Comparison of ENCODE assay signal across 8 mouse cellular contexts in the genomic region with DNA sequence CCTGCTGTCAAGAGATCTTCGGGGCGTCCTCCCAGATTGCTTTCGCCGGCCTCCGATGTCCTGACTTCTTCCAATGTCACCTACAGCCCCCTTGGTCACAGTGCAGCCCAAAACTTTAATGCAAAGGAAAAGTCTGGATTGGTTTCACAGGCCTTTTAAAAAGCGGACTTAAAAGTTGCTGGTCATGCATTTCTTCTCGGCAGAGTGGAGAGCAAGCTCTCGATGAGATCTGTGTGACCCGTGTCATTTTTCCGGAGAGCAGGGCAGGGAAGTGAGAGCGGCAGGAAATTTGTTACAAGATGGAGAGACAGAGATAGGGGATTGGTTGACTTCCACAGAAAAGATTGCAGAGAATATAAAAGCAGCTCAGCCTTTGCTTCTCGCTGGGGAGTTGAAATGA. TPM values are rescaled to one million over a fixed set of nuclear protein-coding genes. Genes with fewer than 3 reads are reported as not detected.
A peak's percentile ranks its signal among the peaks of the same experiment; 100 is the strongest.
DNase-seq lines count a peak whose midpoint lies in the region; ATAC-seq and TF ChIP-seq lines count a peak whose summit lies in the region.

No protein-coding gene starts in this region.

- H3K4me3 ChIP-seq in spleen, adult 2 months (ENCODE audit: extremely low read depth, insufficient read depth, insufficient read length): peak overlapping the region; percentile 98
- peak overlapping the region; percentile 92 for H3K4me3 ChIP-seq in embryonic facial prominence, embryonic 13.5 days
- H3K4me3 ChIP-seq in hindbrain, embryonic 13.5 days: peak overlapping the region; percentile 89
- peak overlapping the region; percentile 87 to 88 for H3K4me3 ChIP-seq in liver, embryonic 14.5 days (ENCODE audit: insufficient read depth in 1 of 2, low read depth in 2 of 2, low read length in 2 of 2)
- H3K4me3 ChIP-seq in olfactory bulb, adult 2 months (ENCODE audit: insufficient read depth, low read depth, low read length): peak overlapping the region; percentile 87

- no peak for DNase-seq in spleen, adult 2 months (ENCODE audit: low read depth in 1 of 2, low spot score in 2 of 2)
- DNase-seq in spleen, postnatal 4 days (ENCODE audit: low spot score in 2 of 2): no peak
- DNase-seq in liver, embryonic 14.5 days (ENCODE audit: low read depth in 3 of 3, low spot score in 3 of 3): peak in 1 of 3 experiments; percentile 26
- no peak for DNase-seq in left cerebral cortex, postnatal 4 days
- DNase-seq in spleen, adult 18-20 months: no peak

- intact Hi-C loops in left cerebral cortex, postnatal 4 days (cut with DNase I): loop anchor here (2.0 to 5.0 kb wide), 2 partner anchors 98 to 223 kb away; no protein-coding TSS in a partner anchor

- no peaks in the 10 kb centered on the region for H3K9me3 ChIP-seq in embryonic facial prominence, embryonic 13.5 days
- no peaks in the 10 kb centered on the region for H3K9me3 ChIP-seq in hindbrain, embryonic 13.5 days
- H3K9me3 ChIP-seq in liver, embryonic 14.5 days (ENCODE audit: control insufficient read depth, low read length): no peaks in the 10 kb centered on the region

- peak overlapping the region; percentile 96 for H3K9ac ChIP-seq in embryonic facial prominence, embryonic 13.5 days
- peak overlapping the region; percentile 93 for H3K9ac ChIP-seq in hindbrain, embryonic 13.5 days
- peak overlapping the region; percentile 91 for H3K9ac ChIP-seq in liver, embryonic 14.5 days (replicated peaks)

- H3K27me3 ChIP-seq in spleen, adult 2 months (ENCODE audit: control insufficient read depth, insufficient read depth, low read length): no peaks in the 10 kb centered on the region
- H3K27me3 ChIP-seq in embryonic facial prominence, embryonic 13.5 days: no peaks in the 10 kb centered on the region
- H3K27me3 ChIP-seq in hindbrain, embryonic 13.5 days: no peaks in the 10 kb centered on the region
- H3K27me3 ChIP-seq in liver, embryonic 14.5 days (ENCODE audit: control insufficient read depth, insufficient read depth, low read length): no peaks in the 10 kb centered on the region

- ATAC-seq in embryonic facial prominence, embryonic 13.5 days (ENCODE audit: insufficient number of reproducible peaks, insufficient read depth, low FRiP score, low TSS enrichment, low read depth): no peak
- no peak for ATAC-seq in hindbrain, embryonic 13.5 days (ENCODE audit: low FRiP score)
- ATAC-seq in liver, embryonic 14.5 days (ENCODE audit: insufficient read depth): no peak

- no peak for TF ChIP-seq CTCF in spleen, adult 2 months (IDR thresholded peaks at IDR 0.05; ENCODE audit: extremely low read depth, insufficient read depth, insufficient read length, insufficient replicate concordance)
- TF ChIP-seq CTCF in liver, embryonic 14.5 days (IDR thresholded peaks at IDR 0.05; ENCODE audit: low read depth): no peak
- TF ChIP-seq CTCF in olfactory bulb, adult 2 months (IDR thresholded peaks at IDR 0.05; ENCODE audit: insufficient read depth, low read depth, low read length): no peak

- H3K36me3 ChIP-seq in spleen, adult 2 months (ENCODE audit: control insufficient read depth, insufficient read depth, low read length): no peaks in the 10 kb centered on the region
- peaks cover 3% of the 10 kb centered on the region for H3K36me3 ChIP-seq in embryonic facial prominence, embryonic 13.5 days
- no peaks in the 10 kb centered on the region for H3K36me3 ChIP-seq in hindbrain, embryonic 13.5 days
- no peaks in the 10 kb centered on the region for H3K36me3 ChIP-seq in liver, embryonic 14.5 days (replicated peaks; ENCODE audit: control insufficient read depth, insufficient read depth, low read depth)

- H3K4me2 ChIP-seq in embryonic facial prominence, embryonic 13.5 days: peak overlapping the region; percentile 88
- peak overlapping the region; percentile 84 for H3K4me2 ChIP-seq in hindbrain, embryonic 13.5 days
- peak overlapping the region; percentile 86 for H3K4me2 ChIP-seq in liver, embryonic 14.5 days (ENCODE audit: low read depth)

- WGBS in spleen, adult 2 months: 1% methylated on average over 12 of the region's 12 CpGs
- under 1% methylated on average over 12 of the region's 12 CpGs for WGBS in embryonic facial prominence, embryonic 13.5 days
- WGBS in hindbrain, embryonic 13.5 days: under 1% methylated on average over 12 of the region's 12 CpGs
- WGBS in liver, embryonic 14.5 days (ENCODE audit: insufficient replicate concordance): 0% methylated on average over 12 of the region's 12 CpGs
- under 1% methylated on average over 12 of the region's 12 CpGs for WGBS in olfactory bulb, adult 2 months

- no peak for TF ChIP-seq EP300 in liver, embryonic 14.5 days (IDR thresholded peaks at IDR 0.05; ENCODE audit: low read depth)

- peak overlapping the region; percentile 98; the same call in 1 of the 2 replicates for H3K27ac ChIP-seq in spleen, adult 2 months (ENCODE audit: insufficient read depth, low read length)
- H3K27ac ChIP-seq in embryonic facial prominence, embryonic 13.5 days: peak overlapping the region; percentile 95
- H3K27ac ChIP-seq in hindbrain, embryonic 13.5 days: peak overlapping the region; percentile 96
- peak overlapping the region; percentile 72 for H3K27ac ChIP-seq in liver, embryonic 14.5 days
- H3K27ac ChIP-seq in olfactory bulb, adult 2 months (ENCODE audit: insufficient read depth, low read depth, low read length): no peak overlapping the region; the same call in 1 of the 2 replicates

- peaks cover 5% of the 10 kb centered on the region; the same call in 1 of the 2 replicates for H3K4me1 ChIP-seq in spleen, adult 2 months (ENCODE audit: control insufficient read depth, insufficient read depth, insufficient read length)
- peaks cover 21% of the 10 kb centered on the region for H3K4me1 ChIP-seq in embryonic facial prominence, embryonic 13.5 days
- H3K4me1 ChIP-seq in hindbrain, embryonic 13.5 days (replicated peaks): peaks cover 48% of the 10 kb centered on the region
- peaks cover 10 to 21% of the 10 kb centered on the region in 2 experiments for H3K4me1 ChIP-seq in liver, embryonic 14.5 days (replicated peaks; ENCODE audit: control insufficient read depth in 2 of 2, insufficient read depth in 2 of 2, low read length in 1 of 2)
- H3K4me1 ChIP-seq in olfactory bulb, adult 2 months (ENCODE audit: control insufficient read depth, insufficient read depth, low read length): peaks cover 3% of the 10 kb centered on the region

- TF ChIP-seq POLR2A in spleen, adult 2 months (IDR thresholded peaks at IDR 0.05; ENCODE audit: low read depth, low read length): no peak
- no peak for TF ChIP-seq POLR2A in olfactory bulb, adult 2 months (IDR thresholded peaks at IDR 0.05; ENCODE audit: insufficient read depth, low read depth, low read length)

RNA-seq across cellular contexts. Expression of a gene that starts 0.9 kb away (rescaled TPM):
- polyA plus RNA-seq in spleen, adult 2 months (2012; rRNA removed): 43.4 and 49.7 TPM in 2 replicates
- 52.5 and 53.2 TPM in 2 replicates for polyA plus RNA-seq in embryonic facial prominence, embryonic 13.5 days (2015; fragmentation: Nextera tagmentation; extraction: Ambion mirVana)
- polyA plus RNA-seq in hindbrain, embryonic 13.5 days (2015; fragmentation: Nextera tagmentation; extraction: Ambion mirVana): 19.7 and 21.7 TPM in 2 replicates
- polyA plus RNA-seq in liver, embryonic 14.5 days (2012; rRNA removed): 9.6 and 10.0 TPM in 2 replicates
- 4.8 and 6.9 TPM in 2 replicates for polyA plus RNA-seq in liver, embryonic 14.5 days (2014; fragmentation: Nextera tagmentation; extraction: Ambion mirVana)
- polyA plus RNA-seq in olfactory bulb, adult 2 months (2012; ENCODE audit: insufficient read depth, insufficient read length, low replicate concordance, missing spikeins): not detected in 2 replicates
- total RNA-seq in left cerebral cortex, postnatal 4 days (2021): 10 to 100 TPM; 51.3 to 54.4 TPM

RNA-seq across cellular contexts. Expression of a gene that starts 18.5 kb away (rescaled TPM):
- 8.2 and 9.1 TPM in 2 replicates for polyA plus RNA-seq in spleen, adult 2 months (2012; rRNA removed)
- polyA plus RNA-seq in embryonic facial prominence, embryonic 13.5 days (2015; fragmentation: Nextera tagmentation; extraction: Ambion mirVana): 77.0 and 83.8 TPM in 2 replicates
- polyA plus RNA-seq in hindbrain, embryonic 13.5 days (2015; fragmentation: Nextera tagmentation; extraction: Ambion mirVana): 41.3 and 43.4 TPM in 2 replicates
- 17.5 and 25.3 TPM in 2 replicates for polyA plus RNA-seq in liver, embryonic 14.5 days (2012; rRNA removed)
- polyA plus RNA-seq in liver, embryonic 14.5 days (2014; fragmentation: Nextera tagmentation; extraction: Ambion mirVana): 26.9 and 27.2 TPM in 2 replicates
- not detected in 2 replicates for polyA plus RNA-seq in olfactory bulb, adult 2 months (2012; ENCODE audit: insufficient read depth, insufficient read length, low replicate concordance, missing spikeins)
- total RNA-seq in left cerebral cortex, postnatal 4 days (2021): 10 to 100 TPM; 28.4 to 29.0 TPM

RNA-seq across cellular contexts. Expression of a gene that starts 49.2 kb away (rescaled TPM):
- not detected in 2 replicates for polyA plus RNA-seq in spleen, adult 2 months (2012; rRNA removed)
- polyA plus RNA-seq in embryonic facial prominence, embryonic 13.5 days (2015; fragmentation: Nextera tagmentation; extraction: Ambion mirVana): 0.08 and 0.21 TPM in 2 replicates
- 2.2 and 4.0 TPM in 2 replicates for polyA plus RNA-seq in hindbrain, embryonic 13.5 days (2015; fragmentation: Nextera tagmentation; extraction: Ambion mirVana)
- not detected in 2 replicates for polyA plus RNA-seq in liver, embryonic 14.5 days (2012; rRNA removed)
- polyA plus RNA-seq in liver, embryonic 14.5 days (2014; fragmentation: Nextera tagmentation; extraction: Ambion mirVana): not detected in 2 replicates
- not detected in 2 replicates for polyA plus RNA-seq in olfactory bulb, adult 2 months (2012; ENCODE audit: insufficient read depth, insufficient read length, low replicate concordance, missing spikeins)
- total RNA-seq in left cerebral cortex, postnatal 4 days (2021): under 1 TPM; 0.44 to 0.64 TPM
